Mouse (Mus musculus) CH12.LX (cell line): ENCODE results near the gene Odam.

ENCODE experiments used
- CHD2 ChIP-seq: IDR thresholded peaks from 2 replicates; pipeline ENCODE4 v1.6.1; 2011; ENCODE audit warnings: low read length, improper control_type of control experiment
- HCFC1 ChIP-seq: IDR thresholded peaks from 2 replicates; pipeline ENCODE4 v1.6.1; 2012; ENCODE audit warnings: low read depth, mild to moderate bottlenecking, inconsistent platforms, low read length, improper control_type of control experiment
- JUND ChIP-seq: conservative IDR thresholded peaks from 2 replicates; pipeline ENCODE4 v1.6.1; 2011; ENCODE audit warnings: low read depth, low read length, improper control_type of control experiment
- KAT2A ChIP-seq: IDR thresholded peaks from 2 replicates; pipeline ENCODE4 v1.6.1; 2012; ENCODE audit warnings: low read length, improper control_type of control experiment, inconsistent platforms; ENCODE audit not compliant: insufficient replicate concordance
- MAFK ChIP-seq: IDR thresholded peaks from 2 replicates; pipeline ENCODE4 v1.6.1; 2011; ENCODE audit warnings: low read length, improper control_type of control experiment; ENCODE audit not compliant: insufficient replicate concordance
- MXI1 ChIP-seq: IDR thresholded peaks from 2 replicates; pipeline ENCODE4 v1.6.1; 2011; ENCODE audit warnings: mild to moderate bottlenecking, low read depth, low read length, improper control_type of control experiment
- POLR2A ChIP-seq: IDR thresholded peaks from 2 replicates; pipeline ENCODE4 v1.6.1; 2011; ENCODE audit warnings: low read depth, mild to moderate bottlenecking, improper control_type of control experiment, low read length
- USF1 ChIP-seq: IDR thresholded peaks from 2 replicates; pipeline ENCODE4 v1.6.1; 2014; ENCODE audit warnings: low read depth, mild to moderate bottlenecking, inconsistent platforms, low read length, improper control_type of control experiment
- USF2 ChIP-seq: conservative IDR thresholded peaks from 2 replicates; pipeline ENCODE4 v1.6.1; 2011; ENCODE audit warnings: low read depth, low read length, improper control_type of control experiment

GRCm38 (mm10) chr5:87931603-87932002 lies 46.8 kb downstream of the Odam start:
- no peak for TF ChIP-seq HCFC1
- TF ChIP-seq USF2, result no peak
- TF ChIP-seq USF1, result no peak
- TF ChIP-seq CHD2, result no peak
- no peak for TF ChIP-seq MXI1
- TF ChIP-seq JUND, result no peak
- no peak for TF ChIP-seq POLR2A
- no peak for TF ChIP-seq MAFK
- TF ChIP-seq KAT2A, result no peak
